Mouse (Mus musculus) adrenal gland, adult (tissue): ENCODE results near the gene Sufu.
A peak's percentile ranks its signal among the peaks of the same experiment; 100 is the strongest.

Source experiments
- DNase-seq, 2 experiments: peaks; one replicate each; pipeline ENCODE4 v3.0.0; 2022 to 2023; ENCODE audit warnings: low spot score in 1 of 2; ENCODE audit not compliant: inconsistent age in 2 of 2

The Sufu gene

DNA sequence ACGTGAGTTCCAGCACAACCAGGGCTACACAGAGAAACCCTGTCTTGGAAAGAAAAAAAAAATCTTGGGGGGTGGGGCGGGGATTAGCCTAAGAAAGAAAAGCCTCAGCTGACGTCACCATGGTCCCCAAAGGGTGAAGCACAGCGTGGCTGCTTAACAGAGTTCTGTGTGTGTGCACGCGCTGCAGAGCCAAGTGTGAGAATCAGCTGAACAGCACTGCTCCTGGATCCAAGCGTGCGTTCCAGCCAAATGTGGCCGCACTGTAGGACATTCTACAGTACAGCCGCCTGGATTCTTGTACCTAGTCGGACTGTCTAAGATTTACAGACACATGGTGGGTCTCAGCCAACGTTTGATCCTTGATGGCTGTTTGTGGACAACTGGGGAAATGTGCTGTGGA lies 29.8 kb downstream of the Sufu start:
- no peak for DNase-seq

DNA sequence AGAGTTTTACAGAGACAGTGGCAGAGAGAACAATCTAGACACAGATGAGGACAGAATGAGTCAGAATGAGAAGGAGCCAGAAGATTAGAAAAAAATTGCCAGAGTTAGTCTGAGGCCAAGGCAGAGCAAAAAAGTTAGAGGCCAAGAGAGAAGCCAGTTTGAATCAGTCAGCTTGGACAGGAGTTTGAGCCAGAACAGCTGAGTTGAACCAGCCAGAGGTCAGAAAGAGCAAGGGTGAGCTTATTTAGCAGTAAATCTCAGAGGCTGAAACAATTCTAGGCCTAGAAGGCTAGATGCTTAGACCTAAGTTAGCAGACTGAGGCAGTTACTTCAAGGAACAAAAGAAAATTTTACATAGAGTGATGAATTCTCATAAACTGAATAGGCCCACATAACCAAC lies 32.6 kb downstream of the Sufu start:
- no peak for DNase-seq

DNA sequence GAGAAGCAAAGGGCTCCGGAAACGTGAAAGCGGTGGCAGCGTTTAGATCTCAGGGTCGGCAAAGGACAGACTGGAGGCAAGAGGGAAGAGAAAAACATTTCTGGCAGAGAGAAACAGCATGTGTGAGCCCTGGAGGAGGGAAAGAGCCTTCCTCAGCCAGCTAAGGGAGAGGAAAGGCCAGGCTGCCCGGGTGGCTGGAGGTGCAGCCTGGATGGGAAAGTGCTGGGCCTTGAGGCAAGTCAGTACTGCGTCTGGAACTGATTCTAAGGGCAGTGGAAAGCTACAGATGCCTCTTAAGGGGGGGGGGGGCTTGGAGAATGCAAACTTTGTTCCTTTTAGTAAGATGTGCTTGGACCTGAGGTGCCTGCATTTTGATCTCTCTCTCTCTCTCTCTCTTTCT lies 37.0 kb downstream of the Sufu start:
- DNase-seq: peak in 1 of 2 experiments; percentile 36

DNA sequence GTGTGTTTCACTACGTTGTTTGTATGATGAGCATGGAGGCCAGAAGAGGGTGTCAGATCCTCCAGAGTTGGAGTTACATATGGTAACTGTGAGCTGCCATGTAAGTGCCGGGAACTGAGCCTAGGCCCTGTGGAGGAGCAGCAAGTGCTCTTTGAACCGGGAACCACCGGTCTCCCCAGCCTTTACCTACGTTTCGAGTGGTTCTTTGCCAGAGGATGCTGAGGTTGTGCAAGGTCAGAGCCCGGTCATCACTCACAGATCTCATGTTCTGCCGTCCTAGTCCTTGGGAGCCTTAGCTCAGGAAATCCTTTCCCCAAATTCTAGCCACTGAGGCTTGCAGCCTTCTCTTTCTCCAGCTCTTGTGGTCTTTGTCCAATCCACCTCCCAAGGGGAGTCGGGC lies 37.5 kb downstream of the Sufu start:
- DNase-seq: peak in 1 of 2 experiments; percentile 52

DNA sequence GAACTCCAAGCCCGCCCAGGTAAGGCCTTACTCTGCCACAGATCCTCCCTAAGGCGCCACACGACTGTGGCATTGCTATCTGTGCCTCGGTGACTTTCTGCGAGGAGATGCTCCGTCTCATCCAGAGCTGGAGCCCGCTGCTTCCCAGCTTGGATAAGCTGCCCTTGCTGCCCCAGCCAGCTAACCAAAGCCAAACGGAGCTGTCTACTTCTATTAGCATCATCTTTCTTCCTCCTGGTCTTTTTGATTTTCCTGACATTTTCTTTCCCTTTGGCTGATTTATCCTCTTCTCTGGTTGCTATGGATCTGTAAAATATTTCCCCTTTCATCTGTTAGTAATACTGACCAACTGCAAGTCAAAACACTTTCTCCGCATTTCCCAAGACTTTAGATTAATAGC lies 37.9 kb downstream of the Sufu start:
- no peak for DNase-seq

DNA sequence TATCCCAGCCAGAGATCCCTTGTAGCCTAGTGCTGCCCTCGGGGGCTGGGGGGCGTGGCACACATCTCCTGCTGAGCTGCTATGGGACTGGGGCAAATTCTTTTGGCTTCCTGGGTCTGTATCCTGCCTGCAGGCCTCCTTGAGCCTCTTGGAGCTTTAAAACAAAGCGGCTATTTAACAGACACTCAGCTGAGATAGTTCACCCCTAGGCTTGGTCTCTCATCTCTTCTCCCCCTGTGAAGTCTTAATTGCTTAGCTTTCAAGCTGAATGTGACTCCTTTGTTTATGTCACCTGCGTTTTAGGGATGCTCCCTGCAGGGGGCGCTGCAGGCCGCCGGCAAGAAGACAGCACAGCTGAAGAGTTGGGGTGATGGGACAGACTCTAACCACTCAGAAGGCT lies 38.8 kb downstream of the Sufu start:
- DNase-seq: no peak

DNA sequence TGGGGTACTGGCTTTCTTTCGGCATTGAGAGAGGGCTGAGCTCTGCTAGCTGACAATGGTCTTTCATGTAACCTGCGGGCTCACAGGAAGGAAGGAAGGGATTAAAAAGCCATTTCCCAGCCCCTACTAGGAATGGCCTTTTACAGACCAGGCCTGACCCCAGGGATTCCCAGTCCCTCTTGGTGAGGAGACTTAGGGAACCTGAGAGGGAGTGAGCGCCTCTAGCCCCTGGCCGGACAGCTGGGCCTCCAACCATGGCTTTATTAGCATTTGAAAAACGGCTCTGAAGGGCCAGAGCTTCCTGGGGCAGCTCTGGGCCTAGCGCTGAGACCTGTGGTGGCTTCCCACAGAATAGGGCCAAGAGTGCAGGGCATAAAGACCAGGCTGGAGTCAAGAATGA lies 46.8 kb downstream of the Sufu start:
- DNase-seq: no peak

DNA sequence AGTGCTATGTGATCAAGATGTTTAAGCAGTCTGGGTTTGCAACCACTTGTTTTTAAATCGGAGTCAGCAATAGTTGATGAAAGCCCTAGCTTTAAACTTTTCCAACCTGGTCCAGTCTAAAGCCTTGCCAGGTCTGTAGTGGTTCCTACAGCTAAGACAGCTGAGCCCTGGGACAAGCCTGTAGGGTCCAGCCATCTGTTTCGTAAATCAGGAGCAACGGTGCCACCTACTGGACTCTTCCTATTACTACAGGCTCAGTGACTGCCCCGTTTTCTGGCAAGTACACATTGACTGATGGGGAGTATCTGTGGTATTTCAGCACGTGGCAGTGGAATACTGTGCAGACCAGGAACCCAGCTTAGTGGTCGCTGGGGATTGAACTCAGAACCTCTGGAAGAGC lies 47.5 kb downstream of the Sufu start:
- peak; percentile 79 to 94 for DNase-seq

DNA sequence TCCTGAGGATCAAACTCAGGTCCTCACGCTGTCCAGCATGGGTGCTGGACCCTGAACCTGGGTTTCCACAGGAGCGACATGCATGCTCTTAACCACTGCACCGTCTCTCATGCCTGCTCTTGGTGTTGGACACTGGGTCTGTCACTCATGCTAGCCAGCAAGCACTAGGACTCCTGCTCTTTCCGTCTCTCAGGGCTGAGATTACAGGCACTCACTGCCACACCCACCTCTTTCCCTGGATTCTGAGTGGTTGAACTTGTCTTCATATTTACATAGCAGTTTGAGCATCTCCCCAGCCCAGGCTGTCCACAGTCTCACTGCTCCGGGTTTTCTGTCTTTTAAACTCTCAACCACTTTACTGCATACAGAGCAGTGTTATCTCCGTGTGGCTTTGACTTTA lies 48.9 kb downstream of the Sufu start:
- no peak for DNase-seq

DNA sequence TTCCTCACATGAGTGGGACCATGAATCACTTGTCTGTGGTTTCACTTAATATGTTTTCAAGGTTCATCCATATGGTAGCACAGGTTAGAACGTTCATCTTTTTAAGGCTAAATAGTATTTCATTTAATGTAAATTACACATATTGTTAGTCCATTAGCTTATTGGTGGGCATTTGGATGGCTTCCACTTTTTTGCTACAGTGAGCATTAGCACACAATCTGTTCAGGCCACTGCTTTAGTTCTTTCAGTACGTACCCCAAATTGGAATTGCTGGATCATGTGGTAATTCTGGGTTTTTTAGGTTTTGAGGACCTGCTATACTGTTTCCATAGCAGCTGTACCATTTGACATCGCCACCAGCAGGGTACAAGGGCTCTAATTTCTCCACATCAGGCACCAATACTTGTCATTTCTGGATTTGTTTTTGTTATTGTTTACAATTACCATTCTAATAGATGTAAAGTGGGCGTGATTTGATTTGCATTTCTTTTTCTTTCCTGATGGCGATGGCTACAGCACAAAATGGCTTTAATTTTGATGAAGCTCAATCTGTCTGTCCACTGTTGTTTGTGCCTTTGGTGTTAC lies 49.8 kb downstream of the Sufu start:
- DNase-seq: no peak

DNA sequence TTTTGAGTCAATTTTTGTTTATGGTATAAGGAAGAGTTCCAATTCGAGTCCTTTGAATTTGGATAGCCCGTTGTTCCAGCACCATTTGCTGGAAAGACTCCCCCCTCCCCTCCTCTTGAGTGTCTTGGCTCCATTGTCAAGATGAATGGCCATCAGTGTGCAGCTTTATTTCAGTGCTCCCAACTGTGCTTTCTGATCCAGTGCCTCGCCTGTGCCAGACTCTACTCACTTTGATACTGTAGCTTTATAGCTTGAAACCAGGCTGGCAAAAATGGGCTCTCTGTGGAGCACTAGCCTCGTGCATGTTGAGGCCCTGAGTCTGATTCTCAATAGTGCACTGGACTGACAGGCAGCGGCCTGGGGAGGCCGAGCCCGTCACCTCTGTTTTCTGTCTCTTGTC lies 50.4 kb downstream of the Sufu start:
- DNase-seq: no peak

DNA sequence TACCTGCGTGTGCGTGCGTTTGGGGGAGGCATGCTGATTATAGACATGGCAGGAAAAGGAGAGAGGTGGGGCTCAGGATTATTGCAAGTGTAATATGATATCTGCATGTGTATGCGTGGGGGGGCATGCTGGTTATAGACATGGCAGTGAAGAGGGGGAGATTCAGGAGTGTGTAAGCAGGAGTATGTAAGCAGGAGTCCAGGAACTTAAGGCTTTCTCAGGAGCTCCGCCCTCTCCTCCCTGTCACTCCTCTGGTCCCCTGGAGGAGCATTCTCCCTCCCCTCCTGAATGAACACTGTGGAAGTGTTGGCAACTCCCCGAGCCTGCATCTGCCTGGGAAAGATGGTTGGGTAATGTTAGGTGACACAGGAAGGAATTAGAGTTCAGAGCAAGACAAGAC lies 51.2 kb downstream of the Sufu start:
- DNase-seq: no peak

DNA sequence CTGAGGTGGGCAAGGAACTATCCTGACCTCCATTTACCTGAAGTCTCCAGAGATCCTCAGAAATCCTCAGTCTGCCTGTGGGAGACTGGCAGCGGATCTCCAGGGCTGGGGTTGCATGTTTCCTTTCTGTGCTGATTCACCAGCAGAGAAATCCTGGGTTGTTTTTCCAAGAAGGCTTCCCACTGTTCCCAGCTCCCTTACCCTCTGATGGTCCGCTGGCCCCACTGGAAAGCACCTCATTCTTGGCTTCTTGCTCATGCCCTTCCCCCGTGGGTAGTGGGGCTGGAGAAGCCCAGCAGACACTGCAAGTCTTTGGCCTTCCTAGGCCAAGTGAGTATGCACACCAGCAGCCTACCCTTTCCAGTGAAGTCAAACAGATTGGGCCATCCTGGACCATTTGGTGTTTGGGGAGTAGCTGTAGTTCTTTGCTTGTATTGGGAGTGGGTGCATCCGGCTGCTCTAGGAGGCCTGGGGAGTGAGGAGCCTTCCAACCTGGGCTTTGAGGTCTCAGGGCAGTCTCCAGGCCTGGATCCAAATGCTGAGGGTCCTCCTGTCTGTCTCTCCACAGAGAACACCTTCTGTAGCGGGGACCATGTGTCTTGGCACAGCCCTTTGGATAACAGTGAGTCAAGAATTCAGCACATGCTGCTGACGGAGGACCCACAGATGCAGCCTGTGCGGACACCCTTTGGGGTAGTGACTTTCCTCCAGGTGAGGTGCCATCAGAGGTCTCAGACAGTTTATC lies 52.7 kb downstream of the Sufu start:
- DNase-seq: no peak

DNA sequence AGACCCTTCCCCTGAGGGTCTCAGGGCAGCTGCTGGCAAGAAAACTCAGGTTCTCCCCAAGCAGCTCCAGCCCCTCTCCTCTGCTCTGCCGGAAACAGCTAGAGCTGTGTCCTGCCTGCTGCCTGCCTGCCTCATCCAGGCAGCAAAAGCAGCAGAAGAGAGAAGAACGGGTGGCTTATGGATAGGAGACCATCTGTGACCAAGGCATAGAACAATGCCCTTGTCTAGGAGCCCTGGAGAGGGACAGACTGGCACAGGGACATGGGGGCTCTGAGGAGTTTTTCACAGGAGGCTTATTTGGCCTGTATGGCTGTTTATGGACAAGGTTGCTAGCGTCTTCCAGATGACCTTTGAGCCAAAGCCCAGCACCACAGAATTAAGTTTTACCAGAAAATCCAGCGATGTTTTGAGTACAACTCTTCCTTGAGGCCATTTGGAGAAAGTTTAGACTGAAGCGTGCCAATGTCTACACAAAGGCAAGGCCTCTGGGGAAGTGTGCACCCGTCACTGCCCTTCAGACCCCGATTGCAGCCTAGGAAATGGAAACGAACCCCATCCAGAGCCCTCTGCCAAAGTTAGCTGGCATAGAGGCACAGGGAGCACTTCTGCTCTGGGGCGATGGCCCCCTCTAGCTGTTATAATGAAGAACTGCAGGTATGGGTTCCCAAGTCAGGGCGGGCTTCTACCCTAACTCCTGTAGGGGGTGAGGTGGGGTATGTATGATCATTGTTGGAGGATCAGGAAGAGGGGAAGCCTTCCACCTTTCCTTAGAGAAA lies 55.5 kb downstream of the Sufu start:
- DNase-seq: peak; percentile 55 to 86

DNA sequence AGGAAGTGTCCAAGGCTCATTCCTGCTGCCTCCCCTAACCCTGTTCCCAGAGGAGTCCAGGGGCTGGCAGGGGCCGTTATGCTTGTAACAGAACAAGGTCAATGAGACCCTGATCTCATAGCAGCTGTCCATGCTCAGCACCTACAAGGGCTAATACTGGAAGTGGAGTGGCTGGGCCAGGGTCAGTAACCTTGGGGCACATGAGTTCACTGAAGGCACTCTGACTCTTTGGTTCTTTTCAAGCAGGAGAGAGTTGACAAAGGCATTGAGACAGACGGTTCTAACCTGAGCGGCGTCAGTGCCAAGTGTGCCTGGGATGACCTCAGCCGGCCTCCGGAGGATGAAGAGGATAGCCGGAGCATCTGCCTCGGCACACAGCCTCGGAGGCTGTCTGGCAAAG lies 56.2 kb downstream of the Sufu start:
- DNase-seq: no peak

DNA sequence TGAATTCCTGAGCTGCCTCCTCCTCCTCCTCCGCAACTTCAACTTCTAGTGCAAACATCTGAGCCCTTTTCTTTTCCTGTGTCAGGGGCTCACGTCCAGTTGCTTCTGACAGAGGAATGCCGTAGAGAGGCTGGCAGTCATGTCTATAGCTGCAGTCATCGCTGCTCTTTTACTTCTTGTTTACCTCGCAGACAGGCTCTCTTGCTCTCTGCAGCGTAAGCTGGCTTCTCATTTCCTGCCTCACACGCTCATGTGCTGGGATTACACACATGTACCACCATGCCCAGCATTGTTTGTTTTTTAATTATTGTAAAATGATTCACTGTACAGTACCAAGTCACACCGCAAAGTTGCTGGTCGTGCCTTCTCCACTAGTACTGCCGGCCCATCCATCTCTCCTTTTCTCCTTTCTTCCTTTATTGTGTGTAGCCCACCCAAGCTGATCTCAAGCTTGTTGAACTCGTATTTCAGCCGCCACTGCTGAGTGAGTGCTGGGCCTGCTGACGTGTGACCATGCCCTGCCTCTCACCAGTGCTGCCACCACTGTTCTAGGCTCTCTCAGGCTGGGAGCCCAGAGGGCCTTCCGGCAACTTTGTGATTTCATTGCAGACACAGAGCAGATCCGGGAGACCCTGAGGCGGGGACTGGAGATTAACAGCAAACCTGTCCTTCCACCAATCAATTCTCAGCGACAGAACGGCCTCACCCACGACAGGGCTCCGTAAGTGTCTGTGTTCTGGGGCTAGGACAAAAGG lies 57.6 kb downstream of the Sufu start:
- DNase-seq: no peak

DNA sequence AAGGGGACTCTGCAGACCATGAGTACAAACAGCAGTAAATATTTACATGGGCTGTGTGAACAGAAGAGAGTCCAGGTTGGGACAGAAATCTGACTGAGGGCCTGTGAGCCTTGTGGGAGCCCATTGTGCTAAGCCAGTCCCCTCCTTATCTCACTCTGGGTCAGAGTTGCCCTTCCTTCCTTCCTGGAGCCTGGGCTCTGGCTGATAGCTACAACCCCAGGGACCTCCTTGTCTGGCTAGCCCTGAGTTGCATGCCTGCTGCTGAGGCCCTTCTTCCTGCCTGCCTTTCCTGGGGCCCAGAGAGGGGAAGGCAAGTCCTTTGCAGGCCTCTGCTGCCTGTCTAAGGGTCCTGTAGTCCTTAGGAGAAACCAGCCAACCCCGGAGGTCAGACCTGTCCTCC lies 58.3 kb downstream of the Sufu start:
- peak; percentile 61 to 75 for DNase-seq

DNA sequence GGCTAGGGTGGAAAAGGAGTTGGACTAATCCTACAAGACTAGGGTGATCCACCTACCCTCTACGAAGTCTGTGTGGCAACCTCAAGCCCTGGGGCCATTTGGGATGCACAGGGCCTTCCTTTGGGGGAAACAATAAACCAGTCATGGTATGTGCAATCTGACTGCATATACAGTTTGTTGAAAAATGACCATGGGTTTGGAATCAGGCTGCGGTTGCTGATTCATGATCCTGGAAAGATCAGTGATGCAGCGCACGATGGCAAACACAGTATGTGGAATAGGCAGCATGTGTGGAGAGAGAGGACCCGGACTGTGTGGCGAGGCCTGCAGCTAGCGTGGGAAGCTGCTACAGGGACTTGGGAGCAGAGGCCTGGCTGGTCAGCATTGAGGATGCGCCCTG lies 58.9 kb downstream of the Sufu start:
- DNase-seq: no peak

DNA sequence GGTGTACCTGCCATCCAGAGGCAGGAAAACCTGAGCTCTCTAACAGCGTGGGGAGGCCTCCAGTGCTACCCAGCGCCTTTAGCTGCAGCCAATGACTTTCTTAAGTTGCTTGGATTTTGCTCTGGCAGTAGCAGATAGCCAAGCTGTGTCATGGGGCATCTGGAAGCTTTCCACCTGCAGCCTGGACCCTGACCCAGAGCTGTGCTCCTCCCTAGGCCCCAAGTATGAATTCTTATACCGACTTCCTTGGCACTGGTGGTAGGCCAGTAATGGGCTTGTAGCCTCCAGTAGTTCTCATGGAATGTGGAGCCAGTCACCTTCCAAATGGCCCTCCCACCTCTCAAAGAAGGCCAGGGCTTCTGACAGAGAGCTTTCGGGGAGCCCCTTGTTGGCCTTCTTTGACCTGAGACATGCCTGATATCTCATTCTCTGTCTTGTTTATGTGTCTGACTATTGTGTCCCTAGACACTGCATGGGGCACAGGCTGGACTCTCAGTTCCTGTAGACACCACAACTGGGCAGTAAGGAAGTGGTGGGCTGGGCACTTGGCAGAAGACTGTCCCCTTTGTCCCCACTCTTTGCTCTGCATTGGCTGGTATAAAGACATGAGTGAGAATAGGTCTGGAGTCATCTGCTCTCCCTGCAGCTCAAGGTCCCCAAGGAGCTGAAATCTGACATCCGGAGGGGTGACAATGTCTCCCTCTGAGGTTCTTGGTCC lies 59.5 kb downstream of the Sufu start:
- no peak for DNase-seq

DNA sequence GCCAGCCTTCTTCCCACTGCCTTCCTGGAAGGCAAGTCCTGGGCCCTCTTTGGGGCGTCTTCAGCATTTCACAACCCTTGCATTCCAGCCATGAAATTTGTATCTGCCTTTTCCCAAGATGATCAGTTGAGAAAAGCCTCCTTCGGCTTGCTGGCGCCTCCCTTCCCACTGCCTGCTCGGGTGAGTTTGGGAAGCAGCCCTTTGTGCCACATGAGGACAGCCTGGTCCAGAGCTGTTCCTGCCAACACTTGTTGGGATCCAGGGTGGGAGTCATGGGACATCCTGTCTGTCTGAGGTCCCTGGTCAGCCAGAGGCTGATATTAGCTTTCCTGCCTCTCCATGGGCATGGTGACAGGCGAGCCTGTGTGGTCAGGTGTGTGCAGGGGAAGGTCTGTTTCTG lies 61.1 kb downstream of the Sufu start:
- no peak for DNase-seq

DNA sequence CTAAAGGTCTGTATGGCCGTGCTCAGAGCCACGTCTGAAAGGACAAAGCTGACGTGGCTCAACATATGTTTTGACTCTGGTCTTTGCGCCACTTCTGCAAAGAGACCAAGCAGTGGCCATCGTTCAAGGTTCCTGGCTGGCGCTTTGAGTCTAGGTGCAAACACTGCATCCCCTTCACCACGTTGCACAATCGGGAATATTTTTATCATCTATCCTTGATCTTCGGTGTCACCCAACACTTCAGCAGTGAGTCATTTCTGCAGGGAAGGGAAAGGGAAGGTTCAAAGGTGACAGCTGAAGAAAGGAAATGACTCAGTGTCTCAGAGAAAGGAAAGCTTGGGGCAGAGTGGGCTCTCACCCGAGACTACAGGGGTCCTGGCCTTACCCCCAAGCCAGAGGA lies 62.6 kb downstream of the Sufu start:
- DNase-seq: peak; percentile 80 to 94
